Mouse (Mus musculus) gastrocnemius, postnatal 36 days (tissue): ENCODE results near the gene Dnaaf2. TPM values are rescaled to one million over a fixed set of nuclear protein-coding genes. Genes with fewer than 3 reads are reported as not detected.

ENCODE experiments used
- DNase-seq, 2 experiments: peaks; one replicate each; pipeline ENCODE4 v3.0.0; 2022
- intact Hi-C: fragments of 180-260 bp; cut with DNase I; formaldehyde crosslinking; loops from one replicate; pipeline ENCODE4 v1.15.1; 2025
- total RNA-seq, 2 experiments: library from RNA; stranded (reverse); gene quantifications; 2 replicates each; pipeline ENCODE4 v1.2.3; 2021

Gene Dnaaf2
- total RNA-seq, 2 experiments from 2014 or later = 0.33 to 0.44 TPM

DNA sequence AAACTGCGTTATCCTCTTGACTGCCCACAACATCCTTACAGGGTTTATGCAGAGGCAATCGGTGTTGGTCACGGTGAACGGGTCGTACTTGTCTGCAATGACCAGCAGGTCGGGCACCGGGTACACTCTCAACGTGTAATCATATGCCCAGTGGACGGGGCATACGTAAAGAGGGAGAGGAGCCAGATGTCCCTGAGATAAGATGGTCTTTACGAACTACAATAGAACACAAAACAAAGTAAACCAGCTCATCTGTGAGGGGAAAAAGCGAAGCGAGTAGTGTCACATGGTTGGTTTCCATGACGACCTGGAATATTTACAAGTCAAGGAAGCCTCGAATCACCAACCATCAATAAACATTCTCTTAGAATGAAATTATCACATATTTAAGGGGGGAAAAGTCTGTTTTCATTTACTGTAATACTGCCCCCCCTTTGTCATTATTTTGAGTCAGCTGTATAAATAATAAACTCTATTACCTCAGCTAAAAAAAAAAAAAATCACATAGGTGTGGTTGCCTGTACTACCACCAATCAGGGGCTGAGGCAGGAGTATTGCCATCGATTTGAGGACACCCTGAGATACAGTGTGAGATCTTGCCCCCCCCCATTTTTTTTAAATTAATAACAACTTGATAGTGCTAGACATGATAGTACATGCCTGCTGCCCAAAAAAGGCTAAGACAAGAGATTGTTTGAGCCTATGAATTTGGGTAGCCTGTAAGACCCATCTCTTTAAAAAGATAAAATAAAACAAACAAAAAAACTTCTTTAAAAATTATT lies 6.0 kb upstream of the Dnaaf2 start, which contains the start of gene Gm49384:
TSS of gene Gm49384 (minus strand) at position 216 of the 782 bp plus-strand sequence.
- intact Hi-C loops = no loop called here
- DNase-seq = no peak

- intact Hi-C loops = no loop called here
- no peak for DNase-seq
Observed at GRCm38 (mm10) chr12:69198985-69199384, 756 bp upstream of the Dnaaf2 start.

DNA sequence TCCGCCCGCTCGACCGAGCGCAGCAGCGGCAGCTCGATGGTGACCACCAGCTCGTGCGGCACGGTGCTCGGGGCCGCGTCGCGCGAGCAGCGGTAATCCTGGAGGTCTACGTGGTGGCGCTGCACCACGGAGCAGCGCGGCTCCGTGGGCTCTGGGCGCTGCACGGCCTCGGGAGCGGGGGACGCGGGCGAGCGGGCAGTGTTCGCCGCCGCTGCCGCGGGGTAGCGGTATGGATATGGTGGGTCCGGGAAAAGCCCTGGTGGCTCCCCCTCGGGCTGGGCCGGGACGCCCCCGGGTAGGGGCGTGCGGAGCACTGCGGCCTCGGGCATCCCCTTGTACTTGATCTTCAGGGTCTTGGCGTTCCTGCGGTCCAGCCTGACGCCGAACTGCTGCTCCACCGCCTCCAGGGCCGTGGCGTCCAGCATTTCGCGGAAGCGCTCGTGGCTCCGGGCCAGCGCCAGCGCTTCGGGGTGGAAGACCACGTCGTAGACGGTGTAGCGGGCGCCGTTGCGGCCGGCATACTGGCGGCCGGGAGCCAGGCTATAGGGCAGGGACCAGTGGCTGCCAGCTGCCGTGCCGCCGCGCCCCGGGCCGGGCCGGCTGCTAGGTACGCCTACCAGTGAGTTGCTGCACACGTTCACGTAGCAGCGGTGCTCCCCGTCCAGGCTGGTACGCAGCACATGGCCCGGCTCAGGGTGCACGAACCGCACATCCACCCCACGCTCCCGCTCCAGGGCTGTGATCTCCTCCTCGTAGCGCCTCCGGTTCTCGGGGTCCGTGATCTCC lies 658 bp downstream of the Dnaaf2 start:
- intact Hi-C loops = no loop called here
- peak; percentile 33 to 54 for DNase-seq

DNA sequence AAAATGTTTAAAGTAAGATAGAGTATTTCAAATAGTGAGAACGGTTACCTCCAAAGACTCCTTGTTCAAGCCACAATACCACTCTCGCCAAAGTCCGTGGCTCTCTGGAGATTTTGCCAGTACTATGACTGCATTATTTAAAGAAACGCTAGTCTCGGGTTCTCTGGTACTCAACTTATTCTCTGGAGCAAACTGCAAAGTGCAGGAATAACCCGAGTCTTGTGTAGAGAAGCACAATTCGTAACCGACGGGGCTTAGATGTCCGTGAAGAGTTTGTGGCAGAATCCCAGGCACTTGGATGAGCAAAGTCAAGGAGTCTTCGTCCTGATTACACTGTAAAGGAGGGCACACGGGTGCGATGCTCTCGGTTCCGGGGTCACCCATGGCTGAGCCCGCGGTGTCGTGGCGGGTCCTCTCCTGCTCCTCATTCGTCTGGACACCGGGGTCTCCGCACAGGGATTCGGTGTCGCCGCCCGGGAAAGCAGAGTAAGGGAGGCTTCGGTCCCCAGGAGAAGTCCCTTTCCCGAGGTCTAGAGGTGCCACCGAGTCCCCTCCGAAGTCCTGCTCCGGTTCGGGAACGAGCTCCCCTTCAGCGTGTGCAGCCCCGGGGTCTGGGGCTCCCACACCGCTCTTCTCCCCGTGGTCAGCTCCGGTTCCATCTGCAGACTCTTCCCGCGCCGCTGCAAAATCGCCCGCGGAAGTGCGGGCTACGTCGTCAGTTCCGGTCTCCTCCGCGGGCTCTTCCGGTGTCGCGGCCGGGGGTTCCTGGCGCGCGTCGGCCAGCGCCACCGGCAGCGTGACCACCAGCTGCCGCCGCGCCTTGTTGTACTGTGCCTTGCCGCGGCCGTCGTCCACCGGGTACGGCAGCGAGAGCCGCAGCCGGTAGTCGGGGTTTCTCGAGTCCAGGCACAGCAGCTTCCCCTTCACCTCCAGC lies 1.5 kb downstream of the Dnaaf2 start, which contains the start of gene Gm49383:
TSS of gene Gm49383 (minus strand) at position 661 of the 934 bp plus-strand sequence.
- peak in 1 of 2 experiments; percentile 44 for DNase-seq
- intact Hi-C loops = no loop called here

DNA sequence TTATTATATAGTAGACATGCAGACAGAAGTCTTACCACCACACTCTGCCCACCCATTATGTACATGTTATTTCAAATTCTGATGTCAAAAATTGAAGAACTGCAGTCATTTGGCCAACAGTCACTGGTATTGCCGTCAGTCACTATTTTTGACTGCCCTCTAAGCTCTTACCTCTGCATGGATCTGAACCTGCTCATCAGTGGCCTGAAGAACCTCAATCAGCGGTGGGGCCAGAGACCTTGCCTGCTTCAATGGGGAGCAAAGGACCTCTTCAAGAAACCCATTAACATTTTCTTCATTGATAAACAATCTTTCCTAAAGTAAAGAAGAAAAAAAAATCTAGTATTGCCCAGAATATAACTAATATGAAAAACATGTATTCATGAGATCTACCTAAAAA lies 5.6 kb downstream of the Dnaaf2 start:
- intact Hi-C loops = no loop called here
- DNase-seq = no peak

- intact Hi-C loops = no loop called here
- DNase-seq = no peak
Observed at GRCm38 (mm10) chr12:69191396-69191795, 6.8 kb downstream of the Dnaaf2 start.

GRCm38 (mm10) chr12:69190522-69190921 lies 7.7 kb downstream of the Dnaaf2 start:
- intact Hi-C loops = no loop called here
- DNase-seq = no peak

GRCm38 (mm10) chr12:69190074-69190473 lies 8.2 kb downstream of the Dnaaf2 start:
- intact Hi-C loops = no loop called here
- DNase-seq = no peak

GRCm38 (mm10) chr12:69186811-69187471 lies 11.3 kb downstream of the Dnaaf2 start:
- intact Hi-C loops = no loop called here
- DNase-seq = no peak

DNA sequence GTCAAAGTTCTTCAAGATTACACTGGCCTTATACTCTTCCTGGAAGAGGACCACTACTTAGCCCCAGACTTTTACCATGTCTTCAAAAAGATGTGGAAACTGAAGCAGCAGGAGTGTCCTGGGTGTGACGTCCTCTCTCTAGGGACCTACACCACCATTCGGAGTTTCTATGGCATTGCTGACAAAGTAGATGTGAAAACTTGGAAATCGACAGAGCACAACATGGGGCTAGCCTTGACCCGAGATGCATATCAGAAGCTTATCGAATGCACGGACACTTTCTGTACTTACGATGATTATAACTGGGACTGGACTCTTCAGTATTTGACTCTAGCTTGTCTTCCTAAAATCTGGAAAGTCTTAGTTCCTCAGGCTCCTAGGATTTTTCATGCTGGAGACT lies 12.9 kb downstream of the Dnaaf2 start:
- intact Hi-C loops = no loop called here
- no peak for DNase-seq

DNA sequence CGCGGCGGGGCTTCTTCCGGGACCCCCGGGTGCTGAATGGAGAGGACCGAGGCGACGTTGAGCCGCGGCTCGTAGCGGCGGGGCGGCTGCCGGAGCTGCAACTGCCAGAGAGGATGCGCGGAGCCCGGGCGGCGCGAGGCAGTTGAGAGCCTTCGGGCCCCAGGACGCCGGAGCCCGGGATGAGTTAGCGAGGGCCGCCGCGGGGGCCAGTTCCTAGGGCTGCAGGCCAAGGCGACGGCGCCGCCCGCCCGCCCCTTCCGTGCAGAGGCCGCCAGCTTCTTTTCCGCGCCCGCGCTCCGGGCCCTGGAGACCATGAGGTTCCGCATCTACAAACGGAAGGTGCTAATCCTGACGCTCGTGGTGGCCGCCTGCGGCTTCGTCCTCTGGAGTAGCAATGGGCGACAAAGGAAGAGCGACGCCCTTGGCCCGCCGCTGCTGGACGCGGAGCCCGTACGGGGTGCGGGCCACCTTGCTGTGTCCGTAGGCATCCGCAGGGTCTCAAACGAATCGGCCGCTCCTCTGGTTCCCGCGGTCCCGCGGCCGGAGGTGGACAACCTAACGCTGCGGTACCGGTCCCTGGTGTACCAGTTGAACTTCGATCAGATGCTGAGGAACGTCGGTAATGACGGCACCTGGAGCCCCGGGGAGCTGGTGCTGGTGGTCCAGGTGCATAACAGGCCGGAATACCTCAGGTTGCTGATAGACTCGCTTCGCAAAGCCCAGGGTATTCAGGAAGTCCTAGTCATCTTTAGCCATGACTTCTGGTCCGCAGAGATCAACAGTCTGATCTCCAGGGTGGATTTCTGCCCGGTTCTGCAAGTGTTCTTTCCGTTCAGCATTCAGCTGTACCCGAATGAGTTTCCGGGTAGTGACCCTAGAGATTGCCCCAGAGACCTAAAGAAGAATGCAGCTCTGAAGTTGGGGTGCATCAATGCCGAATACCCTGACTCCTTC lies 13.6 kb downstream of the Dnaaf2 start:
- intact Hi-C loops = no loop called here
- DNase-seq = peak; percentile 44 to 69

- peak; percentile 98 to 99 for DNase-seq
- intact Hi-C loops = no loop called here
Observed at GRCm38 (mm10) chr12:69183583-69184308, 14.5 kb downstream of the Dnaaf2 start, which contains the start of the genes Rpl36al and Mgat2. Gene Rpl36al, minus strand, starts transcription at chr12:69184083. Gene Mgat2, plus strand, starts transcription at chr12:69184157.

DNA sequence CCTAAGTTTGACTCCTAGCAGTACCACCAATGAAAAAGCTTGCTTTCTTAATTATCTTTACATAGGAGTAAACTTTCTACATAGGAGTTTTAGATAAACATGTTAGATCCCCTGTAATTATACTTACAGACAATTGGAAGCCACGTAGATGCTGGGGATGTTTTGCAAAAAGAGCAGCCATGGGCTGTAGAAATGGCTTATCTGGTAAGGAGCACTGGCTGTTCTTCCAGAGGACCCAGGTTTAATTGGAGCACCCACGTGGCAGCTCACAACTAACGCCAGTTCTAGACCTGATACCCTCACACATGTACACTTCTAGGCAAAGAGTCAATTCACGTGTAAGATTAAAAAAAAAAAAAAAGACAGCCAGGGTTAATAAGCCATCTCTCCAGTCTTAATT lies 16.4 kb downstream of the Dnaaf2 start:
- DNase-seq = no peak
- intact Hi-C loops = no loop called here

- DNase-seq = no peak
- intact Hi-C loops = no loop called here
Observed at GRCm38 (mm10) chr12:69179371-69179770, 18.9 kb downstream of the Dnaaf2 start.

- intact Hi-C loops = no loop called here
- no peak for DNase-seq
Observed at GRCm38 (mm10) chr12:69177526-69177925, 20.7 kb downstream of the Dnaaf2 start.

DNA sequence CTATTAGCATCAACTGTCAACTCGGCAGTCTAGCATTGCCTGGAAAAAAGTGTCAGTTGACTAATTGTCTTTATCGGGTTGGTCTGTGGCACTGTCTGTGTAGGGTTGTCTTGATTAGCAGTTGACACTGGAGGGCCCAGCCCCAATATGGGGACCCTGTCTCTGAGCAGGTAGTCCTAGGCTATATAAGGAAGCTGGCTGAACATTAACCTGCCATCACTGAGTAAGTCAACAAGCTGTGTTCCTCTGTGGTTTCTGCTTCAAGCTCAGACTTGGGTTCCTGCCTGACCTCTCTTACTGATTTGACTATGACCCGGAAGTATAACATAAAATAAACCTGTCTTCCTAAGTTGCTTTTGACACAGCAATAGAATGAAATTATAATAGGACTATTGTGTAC lies 22.3 kb downstream of the Dnaaf2 start:
- no peak for DNase-seq
- intact Hi-C loops = no loop called here

GRCm38 (mm10) chr12:69171307-69171706 lies 26.9 kb downstream of the Dnaaf2 start:
- intact Hi-C loops = no loop called here
- DNase-seq = no peak
